Mouse (Mus musculus): ENCODE measurements around the gene Snrpa.

Snrpa gene

DNA sequence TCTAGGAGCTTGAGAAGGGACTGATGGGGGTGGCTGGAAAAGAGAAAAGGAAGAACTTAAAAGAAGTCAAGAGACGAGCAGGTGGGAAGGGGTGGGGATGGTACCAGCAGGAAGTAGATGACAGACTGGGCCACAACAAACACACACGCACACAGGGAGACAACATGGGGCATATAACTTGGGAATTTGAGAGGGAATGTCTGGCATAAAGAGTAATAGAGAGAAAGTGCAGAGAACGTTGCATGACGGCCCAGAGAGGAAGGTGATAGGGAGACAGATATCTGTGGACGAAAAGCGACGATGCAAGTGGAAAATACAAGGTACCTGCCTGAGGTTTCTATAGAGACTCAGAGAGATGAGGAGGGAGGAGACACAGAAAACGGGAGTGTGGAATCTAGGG lies 30.4 kb downstream of the Snrpa start:
- DNase-seq, result peak; percentile 28

DNA sequence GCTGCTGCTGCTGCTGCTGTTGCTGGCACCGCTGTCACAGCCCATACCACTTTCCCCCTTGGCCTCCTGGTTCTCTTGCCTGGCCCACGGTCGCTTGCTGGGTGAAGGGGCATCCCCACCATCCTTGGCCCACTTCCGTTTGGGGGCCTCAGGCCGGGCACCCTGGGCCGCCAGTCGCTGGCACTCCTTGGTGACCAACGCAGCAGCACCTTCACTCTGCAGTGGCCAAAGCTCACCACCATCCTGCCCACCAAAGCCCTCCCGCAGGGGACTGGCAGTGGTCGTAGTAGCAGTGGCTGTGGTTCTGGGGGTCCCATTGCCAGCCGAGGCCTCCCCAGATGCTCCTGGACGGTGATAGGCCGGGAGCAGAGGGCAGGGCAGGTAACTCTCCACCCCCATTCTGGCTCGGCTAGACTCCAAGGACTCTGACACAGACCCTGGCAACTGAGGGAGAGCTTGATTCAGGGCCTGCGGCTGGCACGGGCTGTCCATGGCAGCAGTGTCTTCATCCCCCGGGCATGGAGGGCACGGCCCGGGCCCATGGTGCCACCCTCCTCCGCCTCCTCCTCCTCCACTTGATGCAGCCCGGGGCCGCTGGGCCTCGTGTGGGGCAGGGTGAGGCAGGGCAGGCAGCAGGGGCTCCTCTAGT lies 30.9 kb downstream of the Snrpa start:
- peak; percentile 66 for DNase-seq

DNA sequence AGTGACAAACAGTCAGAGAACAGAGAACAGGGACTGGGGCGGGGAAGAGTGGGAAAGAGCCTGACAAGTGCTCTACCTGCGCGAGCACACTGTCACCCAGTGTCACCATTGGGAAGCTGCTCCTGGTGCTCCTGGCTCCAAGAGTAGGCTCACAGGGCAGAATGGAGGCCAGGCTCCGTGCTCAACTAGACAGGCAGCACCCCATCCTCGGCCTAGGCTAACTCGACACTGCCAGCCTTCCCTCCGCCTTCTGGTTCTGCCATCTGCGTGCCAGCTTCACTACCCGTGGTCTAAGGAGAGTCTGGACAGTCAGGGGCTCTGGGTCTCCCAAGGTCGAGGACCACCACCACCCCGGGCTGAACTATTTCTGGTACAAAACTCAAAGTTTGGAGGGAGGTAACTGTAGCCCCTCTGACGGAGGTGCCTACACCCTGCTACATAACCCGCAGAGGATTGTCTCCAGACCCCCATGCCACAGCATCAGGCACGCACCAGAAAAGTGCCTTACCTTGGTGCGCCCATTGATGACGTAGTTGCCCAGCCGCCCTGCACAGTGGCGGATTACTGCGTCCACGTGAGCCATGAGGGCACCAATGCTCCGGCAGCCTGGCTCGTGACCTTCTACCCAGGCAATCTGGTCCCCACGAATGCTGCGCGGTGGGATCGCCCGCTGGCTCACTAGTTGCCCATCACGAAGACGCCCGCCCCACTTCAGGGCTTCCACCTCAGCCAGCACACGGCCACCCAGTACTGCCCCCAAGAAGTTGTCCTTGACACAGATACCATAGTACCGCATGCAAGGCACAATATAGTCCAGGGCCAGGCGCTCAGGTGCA lies 31.7 kb downstream of the Snrpa start:
- peak; percentile 57 for DNase-seq

DNA sequence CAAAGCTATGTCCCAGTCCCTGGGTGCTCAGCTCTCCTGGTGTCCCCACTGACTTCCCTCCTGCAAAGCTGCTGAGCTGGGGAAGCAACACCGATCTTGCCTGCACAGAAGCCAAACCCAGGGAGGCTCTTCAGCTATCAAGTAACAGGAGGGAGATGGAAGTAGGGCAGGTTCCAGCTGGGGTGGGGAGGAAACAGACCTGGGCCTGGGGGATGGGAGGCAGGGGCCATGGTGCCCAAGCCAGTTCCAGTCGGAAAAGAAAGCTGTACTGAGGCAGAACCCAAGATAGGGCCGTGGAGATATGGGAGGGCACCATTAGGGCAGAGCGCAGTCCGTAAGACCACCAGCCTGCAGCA lies 32.6 kb downstream of the Snrpa start:
- DNase-seq, result no peak

DNA sequence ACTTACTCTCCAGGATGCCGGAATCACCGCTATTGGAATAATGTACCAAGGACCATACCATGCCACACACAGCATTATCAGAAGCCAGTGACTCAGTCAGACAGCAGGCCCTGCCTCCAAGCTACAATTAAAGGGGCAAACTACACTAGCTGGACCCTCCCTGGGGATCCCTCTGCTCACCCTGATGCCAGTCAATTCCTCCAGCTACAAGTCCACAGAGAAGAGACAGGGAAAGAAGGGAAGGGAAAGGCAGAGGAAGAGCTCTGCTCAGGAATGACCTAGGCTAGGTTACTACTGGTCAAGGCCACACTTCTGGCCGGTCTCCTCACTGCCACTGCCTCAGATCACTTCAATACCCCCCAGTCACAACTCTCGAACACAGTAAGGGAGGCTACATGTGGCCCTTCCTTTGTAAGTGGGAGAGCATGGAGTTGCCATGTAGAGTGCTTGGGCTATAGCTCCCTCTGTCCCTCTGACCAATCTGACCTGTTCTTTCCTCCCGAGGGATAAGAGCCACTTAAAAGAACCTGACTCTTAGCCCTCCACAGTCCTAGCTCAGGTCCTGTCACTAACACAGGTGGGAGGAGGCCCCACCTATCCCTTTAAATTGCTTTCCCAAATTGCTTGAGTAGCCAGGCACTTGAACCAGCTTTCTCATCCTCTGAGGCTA lies 33.2 kb downstream of the Snrpa start:
- DNase-seq, result no peak

DNA sequence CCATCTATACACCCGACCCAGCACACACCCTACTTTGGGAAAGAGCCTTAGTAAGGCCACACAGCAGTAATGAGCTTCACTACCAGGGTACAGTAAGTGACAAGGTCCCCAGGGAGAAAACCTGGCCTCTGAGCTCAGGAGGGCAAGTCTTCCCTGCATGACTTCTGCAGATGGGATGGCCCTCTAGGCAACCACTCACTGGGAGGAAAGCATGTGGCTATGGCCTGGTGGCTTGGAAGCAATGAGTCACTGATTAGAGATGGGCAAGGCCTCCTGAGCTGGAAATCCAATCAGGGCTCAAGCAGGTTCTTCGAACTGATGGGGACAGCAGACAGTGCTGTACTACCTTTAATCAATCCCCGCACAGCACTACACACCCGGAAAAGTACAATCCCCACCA lies 34.3 kb downstream of the Snrpa start:
- peak; percentile 13 for DNase-seq

DNA sequence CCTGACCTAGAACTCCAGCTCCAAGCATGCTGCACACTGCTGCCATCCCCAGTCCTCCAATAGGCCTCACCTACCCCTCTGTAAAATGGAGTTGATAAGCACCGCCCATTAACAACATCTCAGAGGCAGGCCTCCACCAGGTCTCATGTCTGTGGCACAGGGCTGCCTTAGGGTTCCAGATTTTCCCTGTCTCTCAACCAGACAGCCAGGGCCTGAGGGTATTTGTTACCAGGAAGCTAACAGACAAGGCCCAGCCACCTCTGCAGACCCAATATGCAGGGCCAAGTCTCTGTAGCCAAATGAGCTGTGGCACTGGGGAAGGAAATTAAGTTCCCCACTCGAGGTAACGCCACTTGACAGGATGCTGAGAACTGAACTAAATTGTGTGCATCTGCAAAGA lies 35.1 kb downstream of the Snrpa start:
- peak; percentile 6 for DNase-seq

DNA sequence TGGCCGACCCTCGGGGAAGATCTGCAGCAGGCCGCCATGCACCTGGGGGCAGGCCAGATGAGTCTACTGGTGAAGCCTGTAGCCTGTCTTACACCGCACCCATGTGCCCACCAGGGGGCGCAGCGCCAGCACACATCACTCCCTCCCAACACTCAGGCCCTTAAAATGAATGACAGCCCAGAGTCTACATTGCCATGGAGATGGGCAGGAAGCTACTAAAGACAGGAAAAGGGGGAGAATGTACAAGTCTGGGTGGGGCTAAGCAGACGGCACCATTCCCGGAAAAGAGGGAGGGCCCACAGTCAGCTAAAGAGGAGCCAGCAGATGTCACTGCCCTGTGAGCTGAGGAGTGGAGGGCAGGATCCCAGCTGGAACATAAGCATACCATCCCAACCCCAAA lies 36.2 kb downstream of the Snrpa start:
- peak; percentile 83 for DNase-seq

DNA sequence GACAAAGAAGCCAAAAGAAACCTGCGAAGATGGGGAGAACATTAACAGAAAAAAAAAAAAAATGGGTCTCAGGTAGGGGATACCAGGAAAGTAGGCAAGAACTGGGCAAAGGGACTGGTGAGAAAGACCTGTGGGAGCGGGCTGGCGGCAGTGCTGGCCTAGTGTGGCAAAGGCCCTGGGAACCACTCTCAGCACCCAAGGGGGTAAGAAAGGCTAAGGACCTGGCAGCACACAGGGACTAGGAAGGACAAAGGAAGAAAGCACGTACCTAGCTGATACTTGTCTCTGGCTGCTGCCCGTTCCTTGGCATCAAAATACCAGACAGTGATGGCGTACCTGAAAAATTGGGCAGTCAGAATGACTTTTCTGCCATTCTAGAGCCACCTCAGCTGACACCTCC lies 36.8 kb downstream of the Snrpa start:
- peak; percentile 16 for DNase-seq

DNA sequence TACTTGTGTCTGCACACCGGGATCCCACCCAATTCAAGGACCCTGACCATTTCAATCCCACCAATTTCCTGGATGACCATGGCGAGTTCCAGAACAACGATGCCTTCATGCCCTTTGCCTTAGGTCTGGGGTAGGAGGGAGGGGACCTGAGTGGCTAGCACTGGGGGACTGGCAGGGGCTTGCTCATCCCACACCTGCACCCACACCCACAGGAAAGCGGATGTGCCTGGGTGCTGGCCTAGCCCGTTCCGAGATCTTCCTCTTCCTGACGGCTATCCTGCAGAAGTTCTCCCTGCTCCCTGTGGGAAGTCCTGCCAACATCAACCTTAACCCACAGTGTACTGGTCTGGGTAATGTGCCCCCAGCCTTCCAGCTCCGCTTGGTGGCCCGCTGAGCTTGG lies 37.9 kb downstream of the Snrpa start:
- peak; percentile 6 for DNase-seq

DNA sequence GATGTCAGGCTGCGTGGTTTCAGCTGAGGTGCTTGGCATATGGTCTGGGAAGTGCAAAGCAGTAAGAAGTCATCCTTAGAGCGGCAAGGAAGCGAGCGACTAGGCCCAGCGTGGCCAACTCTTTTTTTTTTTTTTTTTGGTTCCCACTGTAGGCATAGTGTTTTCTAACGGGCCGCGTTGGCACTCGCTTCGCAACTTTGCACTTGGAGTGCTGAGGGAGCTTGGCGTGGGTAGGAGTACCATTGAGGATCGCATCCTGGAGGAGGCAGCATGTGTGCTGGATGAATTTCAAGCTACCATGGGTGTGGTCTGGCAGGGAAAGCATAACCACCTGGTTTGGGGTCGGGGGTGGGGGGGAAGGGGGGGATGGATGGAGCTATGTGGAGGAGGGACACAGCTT lies 40.1 kb downstream of the Snrpa start:
- no peak for DNase-seq

DNA sequence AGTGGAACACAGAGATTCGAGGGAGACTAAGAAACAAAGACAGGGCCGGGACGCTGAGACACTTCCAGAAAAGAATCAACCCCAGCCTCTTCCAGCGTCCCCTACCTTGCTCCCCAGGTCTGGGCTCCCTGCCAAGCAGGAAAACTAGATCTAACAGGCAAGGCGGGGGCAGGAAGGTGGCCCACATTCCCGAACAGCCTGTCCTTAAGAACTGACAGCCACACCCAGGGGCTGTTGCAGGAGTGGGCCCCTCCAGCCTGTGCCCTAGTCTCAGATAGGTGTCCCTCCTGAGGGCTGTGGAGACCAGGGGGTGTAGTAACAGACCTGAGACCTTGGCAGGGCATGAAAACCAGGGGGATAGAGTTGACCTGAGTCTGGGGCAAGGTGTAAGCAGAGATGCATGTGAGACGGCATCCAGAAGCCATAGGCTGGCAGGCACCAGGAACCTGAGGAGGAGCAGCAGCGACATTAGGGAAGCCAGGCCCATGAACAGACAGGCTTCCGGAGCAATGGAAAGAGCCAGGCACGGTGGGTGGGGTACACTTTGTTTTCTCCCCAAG lies 42.8 kb downstream of the Snrpa start, which contains the start of gene Cyp2t4:
Cyp2t4 (plus strand) TSS at position 510 of the 560 bp plus-strand sequence.
- DNase-seq, result no peak

All from cerebellum, adult 11 months (tissue).